Mouse (Mus musculus) fibroblast of lung, adult 2 months (primary cell): Measurements from ENCODE around the gene Exoc7.

ENCODE experiments used
- DNase-seq: peaks from one replicate; pipeline ENCODE4 v3.0.0-alpha.2; 2011; ENCODE audit warnings: low read depth

The Exoc7 gene

GRCm38 (mm10) chr11:116307019-116307725, at the start of gene Exoc7:
Gene Exoc7 (minus strand): TSS chr11:116307233.
- no peak for DNase-seq

GRCm38 (mm10) chr11:116354521-116354920, 47.5 kb upstream of the Exoc7 start:
- no peak for DNase-seq

DNA sequence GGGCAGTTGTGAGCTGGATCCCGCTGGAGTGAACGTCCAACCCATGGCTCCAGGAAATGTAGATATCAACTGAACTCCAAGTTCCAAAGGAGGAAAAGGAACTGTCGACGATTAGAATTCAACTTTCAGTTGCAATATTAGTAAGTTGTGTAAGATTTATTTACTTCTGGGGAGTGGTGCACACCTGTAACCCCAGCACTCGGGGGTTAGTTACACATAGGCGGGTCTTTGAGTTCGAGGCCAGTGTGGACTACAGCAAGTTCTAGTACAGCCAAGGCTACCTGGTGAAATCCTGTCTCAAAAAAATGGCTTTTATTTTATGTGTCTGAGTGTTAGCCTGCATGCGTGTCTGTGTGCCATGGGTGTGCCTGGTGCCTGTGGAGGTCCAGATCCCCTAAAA, 46.5 kb upstream of the Exoc7 start:
- no peak for DNase-seq

- no peak for DNase-seq
Observed at GRCm38 (mm10) chr11:116351294-116351693, 44.3 kb upstream of the Exoc7 start.

GRCm38 (mm10) chr11:116347955-116348354, 40.9 kb upstream of the Exoc7 start:
- no peak for DNase-seq

DNA sequence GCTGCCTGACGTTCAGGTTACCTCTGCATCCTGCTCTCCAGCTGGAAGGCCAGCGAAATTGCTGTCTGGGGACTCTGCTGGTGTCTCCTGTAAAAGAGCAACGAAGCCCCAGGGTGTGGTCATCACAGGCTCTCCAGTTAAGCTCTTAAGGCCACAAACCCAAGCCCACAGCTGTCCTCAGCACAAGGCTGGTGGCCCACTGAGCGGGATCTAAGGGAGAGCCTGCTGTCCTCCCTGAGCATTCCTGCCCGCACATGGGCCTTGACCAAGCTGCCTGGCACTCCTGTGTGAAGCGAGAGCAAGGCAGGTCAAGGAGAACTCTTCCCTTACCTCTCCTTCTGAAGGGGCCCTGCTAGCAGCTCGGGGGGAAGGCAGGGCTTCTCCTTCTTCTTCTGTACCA, 40.0 kb upstream of the Exoc7 start:
- DNase-seq: no peak

DNA sequence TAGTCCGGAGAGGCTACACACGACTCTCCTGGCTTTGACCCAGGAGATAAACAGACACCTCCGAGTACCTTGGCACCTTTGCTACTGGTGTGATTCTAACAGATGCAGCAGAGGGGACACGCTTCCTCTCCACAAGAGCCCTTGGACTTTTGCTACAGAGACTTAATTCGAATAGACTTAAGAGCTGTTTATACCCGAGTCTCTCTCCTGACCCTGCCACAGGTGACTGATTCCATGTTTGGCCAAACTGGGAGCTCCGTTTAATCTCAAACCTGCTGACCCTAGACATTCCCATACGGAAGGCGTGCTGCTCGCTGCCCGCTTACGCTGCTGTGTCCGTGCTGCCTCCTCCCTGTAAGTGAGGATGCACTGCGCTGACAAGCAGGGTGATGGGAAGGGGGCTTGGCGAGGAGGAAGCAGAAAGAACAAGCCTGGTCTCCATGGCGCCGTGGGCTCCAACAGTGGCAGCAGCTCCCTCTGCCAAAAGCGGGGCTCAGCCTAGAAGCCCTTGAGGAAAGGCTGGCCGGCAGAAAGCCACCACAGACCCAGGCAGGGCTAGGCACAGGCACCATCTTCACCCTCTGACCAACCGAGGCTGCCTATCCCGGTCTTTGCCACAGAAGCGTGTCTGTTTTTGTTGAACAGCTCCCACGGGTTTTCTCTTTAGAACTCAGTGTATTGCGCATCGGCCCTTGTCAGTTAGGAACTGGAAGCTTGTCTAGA, 35.2 kb upstream of the Exoc7 start:
- DNase-seq: no peak

GRCm38 (mm10) chr11:116337531-116337930, 30.5 kb upstream of the Exoc7 start:
- no peak for DNase-seq

DNA sequence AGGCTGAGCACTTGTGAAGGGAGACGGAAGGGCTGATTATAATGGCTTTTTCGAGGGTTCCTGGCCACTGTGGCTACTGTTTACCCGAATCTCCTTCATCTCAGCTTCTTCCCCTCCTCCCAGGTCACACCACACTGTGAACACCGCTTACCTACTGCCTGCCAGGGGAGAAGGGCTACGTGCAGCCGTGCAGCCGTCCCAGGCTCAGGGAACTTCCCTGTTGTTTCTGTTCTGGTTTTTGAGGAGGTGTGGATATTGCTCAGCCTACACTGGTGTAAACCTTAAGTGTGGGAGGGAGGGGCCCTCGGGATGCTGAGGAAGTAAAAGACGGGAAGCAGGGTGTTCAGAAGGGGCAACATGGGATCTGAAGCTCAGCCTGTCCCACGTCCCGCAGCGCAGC, 30.0 kb upstream of the Exoc7 start:
- DNase-seq: no peak

DNA sequence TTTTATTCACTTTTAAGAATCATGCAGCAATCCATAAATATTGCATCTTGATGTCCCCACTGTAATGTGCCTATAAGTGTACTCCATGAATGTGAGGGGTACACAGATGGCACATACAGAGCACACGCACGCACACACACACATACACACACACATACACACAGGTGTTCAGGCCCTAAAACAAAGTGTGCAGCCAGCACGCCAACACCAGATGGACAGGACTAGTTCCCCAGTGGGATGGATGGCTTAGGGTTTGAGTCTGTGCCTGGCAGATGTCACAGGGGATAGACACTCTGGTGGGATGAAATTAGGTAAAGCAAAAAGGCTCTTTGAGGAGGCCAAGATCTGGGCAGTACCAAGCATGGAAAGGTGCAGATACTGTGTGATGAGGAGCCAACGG, 29.4 kb upstream of the Exoc7 start:
- no peak for DNase-seq

DNA sequence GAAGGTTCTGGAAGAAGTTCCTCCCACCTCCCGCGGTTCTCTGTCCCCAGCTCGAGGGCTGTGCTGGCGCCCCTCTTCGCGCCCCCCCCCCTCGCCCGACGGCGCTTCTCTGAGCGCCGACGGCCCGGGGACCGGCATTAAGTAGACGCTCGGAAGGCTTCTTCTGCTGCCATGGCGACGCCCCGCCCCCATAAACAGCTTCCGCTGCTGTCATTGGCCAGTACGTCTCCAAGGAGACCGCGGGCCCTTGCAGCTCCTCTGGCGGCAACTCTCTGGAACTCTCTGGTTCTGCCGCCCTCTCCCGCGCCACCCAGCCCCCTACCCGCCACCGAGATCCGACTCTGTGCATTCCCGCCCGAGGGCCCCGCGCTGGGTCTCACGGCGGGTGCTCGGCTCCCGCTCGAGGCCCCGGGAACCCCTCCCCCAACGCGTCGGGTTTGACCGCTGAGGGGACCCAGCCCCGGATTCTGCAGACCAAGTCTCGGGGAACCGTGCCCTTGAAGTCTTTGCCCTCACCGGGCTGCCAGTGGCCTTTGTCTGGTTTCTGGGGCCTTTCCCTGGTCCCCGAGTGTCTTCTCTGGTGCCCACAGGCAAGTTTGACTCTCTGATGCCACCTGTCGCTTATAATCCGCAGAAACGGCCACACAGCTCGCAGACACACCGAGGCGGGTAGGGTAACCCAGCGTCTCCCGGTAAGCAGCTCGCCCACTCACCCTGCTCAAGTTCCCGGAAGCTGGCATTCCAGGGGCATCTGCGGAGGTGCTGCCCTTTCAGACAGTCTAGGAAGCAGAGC, 28.4 kb upstream of the Exoc7 start, which contains the start of gene Foxj1:
Foxj1 (minus strand) TSS at position 156 of the 793 bp plus-strand sequence.
- peak; percentile 78 for DNase-seq

DNA sequence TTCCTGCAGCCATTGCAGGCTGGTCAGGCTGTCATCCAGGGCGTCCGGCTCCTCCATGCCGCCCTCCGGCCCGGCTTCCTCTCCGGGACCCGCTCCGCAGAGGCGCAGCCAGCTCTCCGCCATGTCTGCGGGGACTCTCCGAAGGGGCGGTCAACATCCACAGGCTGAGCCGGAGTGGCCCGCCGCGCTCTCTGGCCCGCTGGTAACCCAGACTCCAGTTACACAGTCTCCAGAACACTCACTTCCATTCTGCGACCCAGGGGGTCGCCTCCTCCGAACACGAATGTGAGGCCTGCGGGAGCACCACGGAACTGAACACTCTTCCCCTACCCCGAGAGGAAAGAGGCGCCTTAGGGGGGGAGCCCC, 27.4 kb upstream of the Exoc7 start:
- DNase-seq: no peak

DNA sequence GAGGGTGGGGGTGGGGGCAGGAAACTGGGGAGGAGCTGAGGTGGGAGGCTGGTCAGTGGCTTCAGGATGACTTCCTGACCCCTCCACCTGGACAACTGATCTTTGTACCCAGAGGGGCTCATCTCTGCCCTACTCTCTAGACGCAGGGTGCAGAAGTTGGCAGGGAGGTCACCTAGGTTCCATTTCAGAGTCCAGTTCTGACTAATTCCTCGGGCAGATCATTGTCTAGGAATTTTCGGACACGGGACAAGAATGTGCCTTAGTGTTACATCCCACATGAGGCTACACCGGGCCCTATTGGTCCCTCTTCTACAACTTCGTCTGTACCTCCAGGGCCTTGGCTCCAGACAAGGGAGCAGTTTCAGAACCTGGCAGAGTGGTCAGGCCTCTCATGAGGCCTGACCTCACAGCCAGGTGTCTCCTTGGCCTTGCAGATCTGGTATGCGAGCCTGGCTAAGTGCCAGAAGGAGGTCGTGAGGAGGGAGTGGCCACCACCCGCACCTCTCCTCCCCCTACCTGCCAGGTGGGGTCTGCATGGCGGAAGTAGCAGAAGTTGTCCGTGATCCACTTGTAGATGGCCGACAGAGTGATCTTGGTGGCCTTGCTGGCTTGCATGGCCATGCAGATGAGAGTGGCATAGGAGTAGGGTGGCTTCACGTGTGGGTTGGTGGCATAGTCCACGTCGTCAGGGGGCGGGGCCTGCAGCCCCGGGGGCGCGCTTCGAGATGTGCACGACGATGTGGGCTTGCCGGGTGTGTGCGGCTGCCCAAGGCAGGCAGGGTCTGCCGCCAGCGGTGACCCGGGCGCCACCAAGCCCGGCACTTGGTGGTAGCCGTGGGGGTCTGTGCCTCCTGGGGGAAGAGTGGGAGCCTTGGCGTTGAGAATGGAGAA, 26.7 kb upstream of the Exoc7 start:
- DNase-seq: no peak

GRCm38 (mm10) chr11:116332983-116333270, 25.9 kb upstream of the Exoc7 start:
- no peak for DNase-seq

GRCm38 (mm10) chr11:116332232-116332982, 25.4 kb upstream of the Exoc7 start:
- DNase-seq: no peak

- DNase-seq: no peak
Observed at GRCm38 (mm10) chr11:116330211-116330518, 23.1 kb upstream of the Exoc7 start.

GRCm38 (mm10) chr11:116329314-116330210, 22.5 kb upstream of the Exoc7 start:
- DNase-seq: no peak

- no peak for DNase-seq
Observed at GRCm38 (mm10) chr11:116326963-116327603, 20.1 kb upstream of the Exoc7 start.

DNA sequence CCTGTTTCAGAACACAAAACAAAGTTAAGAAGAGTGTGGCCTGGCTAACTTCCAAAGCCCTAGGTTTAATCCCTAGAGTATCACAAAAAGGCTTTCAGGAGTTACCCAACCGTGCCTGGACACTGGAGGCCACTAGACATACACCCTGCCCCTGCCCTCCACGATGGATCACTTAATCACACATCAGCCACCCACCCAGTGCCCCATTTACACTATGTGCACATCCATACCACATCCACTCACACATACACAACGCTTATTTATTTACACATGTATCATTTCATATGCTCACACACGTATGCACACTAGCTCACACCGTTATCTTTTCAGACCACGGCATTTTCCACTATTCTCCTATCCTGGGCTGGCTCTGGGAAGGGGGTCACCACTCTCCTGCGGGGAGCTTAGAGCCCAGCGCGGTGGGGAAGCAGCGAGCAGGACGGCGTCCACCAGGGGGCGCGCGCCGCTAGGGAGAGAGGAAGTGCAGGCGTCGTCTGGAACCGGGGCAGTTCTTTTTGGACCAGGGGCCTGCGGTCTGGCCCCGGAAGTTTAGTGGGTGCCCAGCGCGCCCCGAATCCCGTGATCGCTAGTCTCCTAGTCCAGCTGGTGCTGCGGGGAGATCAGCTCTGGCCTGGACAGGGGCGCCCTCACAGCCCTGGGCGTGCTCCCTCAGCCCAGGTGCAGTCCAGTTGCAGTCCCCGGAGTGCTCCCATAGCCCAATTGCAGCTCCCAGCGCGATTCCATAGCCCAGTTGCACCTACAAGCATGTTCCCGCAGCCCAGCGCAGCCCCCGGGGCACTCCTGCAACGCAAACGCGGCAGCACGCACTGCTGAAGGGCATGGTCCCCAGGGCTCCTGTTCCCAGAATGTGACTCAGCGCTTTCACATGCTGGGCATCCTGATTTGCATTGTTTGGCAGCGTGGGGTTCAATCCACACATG, 12.0 kb upstream of the Exoc7 start:
- no peak for DNase-seq
